Mouse (Mus musculus) thymus, postnatal 36 days (tissue): Measurements from ENCODE around the gene Plekhm3.
A peak's percentile ranks its signal among the peaks of the same experiment; 100 is the strongest.

Experiments used
- DNase-seq, 2 experiments: peaks; one replicate each; pipeline ENCODE4 v3.0.0; 2022; ENCODE audit warnings: mixed read lengths in 2 of 2

Gene Plekhm3

GRCm38 (mm10) chr1:64927437-64928274, 29.0 kb downstream of the Plekhm3 start:
- DNase-seq, result no peak

DNA sequence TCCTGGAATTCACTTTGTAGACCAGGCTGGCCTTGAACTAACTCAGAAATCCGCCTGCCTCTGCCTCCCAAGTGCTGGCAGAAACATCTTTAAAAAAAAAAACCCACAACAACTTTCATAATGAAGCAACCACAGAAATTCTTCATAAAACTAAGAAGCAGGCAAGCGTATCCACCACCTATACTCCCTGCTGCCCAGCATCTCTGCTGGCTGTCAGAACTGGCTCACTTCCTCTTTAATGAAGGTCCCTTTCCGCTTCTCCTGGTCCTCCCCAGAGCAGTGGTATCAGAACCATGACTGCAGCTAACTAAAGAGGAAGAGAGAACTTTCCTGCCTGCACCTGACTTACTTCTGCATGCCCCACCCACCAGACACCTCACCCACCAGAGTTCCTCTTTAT, 31.0 kb downstream of the Plekhm3 start:
- DNase-seq, result no peak

DNA sequence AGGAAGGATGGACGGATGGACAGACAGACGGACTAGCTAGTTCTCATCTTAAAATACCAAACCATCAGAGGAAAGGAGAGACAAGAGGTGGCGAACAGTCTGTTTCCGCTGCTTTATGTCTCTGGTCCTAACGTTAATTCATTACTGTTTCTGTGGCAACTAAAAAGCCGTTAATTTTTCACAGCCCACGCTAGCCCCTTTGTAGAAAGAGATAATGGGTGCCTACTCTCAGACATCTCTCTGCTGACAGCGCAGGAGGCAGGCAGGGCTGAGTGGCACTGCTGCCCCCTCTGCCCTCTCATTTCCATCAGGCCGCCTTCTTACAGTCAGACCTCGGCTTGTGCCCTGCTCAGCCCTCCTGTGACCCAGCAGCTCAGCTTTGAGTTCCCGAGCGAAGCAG, 32.3 kb downstream of the Plekhm3 start:
- DNase-seq, result no peak

DNA sequence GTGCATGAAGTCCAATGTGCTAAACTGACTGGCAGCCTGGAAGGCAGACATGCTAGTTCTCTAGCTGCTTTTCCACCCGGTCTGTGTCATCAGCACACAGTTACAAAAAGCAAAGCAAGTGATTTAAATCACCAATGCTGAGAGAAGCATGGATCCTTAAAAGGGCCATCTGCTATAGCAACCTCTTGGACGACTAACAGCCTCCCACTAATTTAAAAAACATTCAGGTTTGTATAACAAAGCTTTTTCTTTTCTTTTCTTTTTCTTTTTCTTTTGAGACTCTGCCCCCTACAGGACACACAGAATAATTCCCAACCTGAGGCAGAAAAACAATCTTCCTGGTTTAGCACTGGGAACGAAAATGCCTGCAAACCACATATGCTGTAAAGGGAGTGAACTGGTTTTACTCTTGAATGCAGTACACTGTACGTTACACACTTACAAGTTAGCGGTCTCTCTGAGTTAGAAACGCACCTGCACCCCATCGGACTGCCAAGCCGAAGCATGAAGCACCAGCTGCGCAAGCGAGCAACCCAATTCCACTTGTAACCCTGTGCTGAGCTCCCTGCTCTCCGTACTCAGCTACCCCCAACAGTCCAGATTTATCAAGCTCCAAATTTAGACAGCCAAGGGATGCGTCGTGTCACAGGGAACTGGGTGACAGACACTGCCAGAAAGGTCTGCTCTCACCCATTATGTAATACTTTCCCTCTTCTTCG, 37.7 kb downstream of the Plekhm3 start:
- peak; percentile 4 to 10 for DNase-seq

DNA sequence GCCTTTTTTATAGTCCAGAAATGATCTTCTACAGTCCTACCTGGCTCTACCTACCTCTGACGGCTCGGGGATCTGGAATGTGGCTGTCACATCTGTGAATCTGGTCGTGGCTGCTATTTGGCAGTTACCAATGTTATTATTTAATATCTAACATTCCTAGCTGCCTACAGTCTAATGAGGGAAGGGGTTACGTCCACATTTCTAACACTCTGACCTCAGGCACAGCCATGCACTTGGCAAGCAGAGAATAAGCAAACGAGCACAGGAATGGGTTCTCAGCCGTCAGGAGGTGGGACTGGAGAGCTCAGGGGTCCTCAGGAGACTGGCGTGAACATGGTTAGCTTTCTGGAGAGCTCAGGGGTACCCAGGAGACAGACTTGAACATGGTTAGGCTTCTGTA, 38.7 kb downstream of the Plekhm3 start:
- DNase-seq, result no peak

- DNase-seq, result no peak
Measured at GRCm38 (mm10) chr1:64916884-64917507, 39.6 kb downstream of the Plekhm3 start.

DNA sequence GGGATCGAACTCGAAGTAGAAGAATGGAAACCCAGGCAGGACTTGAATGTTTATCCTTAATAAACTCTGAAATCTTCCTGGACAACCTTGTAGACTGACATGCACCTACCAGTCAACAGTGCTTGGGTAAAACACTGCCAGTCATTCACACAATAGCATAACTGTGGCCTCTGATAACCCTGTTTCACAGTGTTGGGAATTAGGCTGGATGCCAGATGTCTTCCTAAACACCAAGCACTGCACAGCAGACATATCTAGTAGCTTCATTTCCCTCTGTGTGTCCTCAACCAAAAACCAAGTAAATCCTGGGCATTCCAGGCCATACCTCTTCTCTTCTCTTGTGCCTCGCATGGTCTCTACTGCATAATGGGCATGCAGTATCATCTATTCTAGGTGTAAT, 42.3 kb downstream of the Plekhm3 start:
- no peak for DNase-seq

DNA sequence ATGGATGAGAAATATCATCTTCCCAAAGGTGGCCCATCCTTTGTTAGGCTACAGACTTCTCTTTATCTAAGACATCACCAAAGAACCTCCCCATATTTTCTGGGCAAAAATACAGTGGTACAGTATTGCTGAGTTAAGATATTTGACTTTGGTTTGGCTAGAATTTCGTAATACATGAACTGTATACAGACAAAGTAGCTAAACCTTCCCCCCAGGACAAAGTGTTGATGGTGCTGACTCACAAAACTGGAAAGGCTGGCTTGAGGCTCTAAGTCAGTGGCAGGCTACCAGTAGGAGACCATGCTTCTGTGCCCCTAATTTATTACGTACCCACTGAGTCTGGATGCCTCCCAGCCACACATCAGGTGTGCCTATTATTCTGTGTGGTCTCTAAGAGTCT, 48.9 kb downstream of the Plekhm3 start:
- no peak for DNase-seq

DNA sequence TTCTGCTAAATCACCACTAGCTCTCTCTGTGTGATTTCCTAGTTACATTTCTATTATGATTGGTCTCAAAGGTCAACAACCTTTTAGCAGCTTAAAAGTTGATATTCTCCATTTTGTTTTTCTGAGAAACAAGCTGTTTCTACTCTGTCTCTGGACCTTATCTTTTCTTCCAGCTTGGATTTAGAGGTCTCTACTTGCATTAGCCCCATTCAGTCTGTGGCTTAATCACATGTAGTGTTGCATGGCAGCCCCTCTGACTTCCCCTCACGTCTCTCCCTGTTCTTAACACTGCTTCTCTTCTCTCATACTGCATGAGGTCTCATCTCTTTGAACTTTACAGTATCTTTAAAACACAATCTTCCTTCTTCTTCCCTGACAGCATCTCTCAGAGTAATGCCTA, 50.4 kb downstream of the Plekhm3 start:
- no peak for DNase-seq

DNA sequence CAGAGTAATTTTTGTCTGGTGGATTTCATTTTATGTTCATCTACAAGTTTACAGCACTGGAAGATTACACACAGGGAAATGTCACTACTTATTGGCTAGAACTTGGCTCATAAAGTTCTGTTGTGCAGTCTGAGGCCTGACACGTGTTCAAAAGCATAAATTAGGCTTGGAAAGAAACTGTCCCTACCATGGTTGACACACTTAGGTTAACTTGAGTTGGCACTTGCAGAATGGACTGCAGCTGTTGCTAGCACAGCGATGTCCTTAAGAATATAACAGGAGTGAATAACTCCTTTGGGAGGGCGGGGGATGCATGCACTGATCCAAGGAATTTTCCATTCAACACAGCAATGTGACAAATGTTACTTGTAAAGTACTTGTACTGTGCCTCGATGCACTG, 53.2 kb downstream of the Plekhm3 start:
- no peak for DNase-seq

DNA sequence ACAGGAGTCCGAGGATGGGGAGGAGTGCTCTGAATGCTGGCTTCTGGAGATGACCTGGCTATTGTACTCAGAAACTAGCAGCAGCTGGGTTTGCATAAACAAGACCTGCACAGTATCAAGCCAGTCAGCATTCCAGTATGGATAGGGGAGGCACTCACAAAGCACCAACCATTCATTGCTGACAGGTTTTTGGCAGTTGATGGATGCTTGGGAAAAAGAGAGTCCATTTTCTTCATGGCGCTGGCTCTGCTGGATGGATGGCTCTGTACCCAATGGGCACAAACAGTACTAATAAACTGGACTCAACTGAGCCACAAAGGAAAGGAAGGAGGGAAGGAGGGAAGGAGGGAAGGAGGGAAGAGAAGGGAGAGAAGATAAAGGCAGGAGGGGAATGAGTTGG, 53.8 kb downstream of the Plekhm3 start:
- no peak for DNase-seq

DNA sequence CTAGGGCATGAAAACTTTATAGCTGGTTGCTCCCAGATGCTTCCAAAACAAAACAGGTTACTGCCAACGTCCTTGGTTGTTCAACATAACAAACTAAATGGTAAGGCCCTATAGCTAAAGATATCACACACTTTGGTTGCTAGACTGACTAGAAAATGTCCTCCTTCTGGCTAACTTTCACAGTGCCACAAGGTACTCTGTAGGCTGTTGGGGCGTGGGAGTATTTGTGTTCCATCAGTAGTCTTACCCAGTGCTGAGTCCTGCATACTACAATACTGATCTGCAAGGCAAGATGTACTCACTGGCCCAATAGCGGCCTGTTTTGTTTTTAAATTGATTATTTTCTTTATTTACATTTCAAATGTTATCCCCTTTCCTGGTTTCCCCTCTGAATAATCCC, 56.9 kb downstream of the Plekhm3 start:
- DNase-seq, result no peak

DNA sequence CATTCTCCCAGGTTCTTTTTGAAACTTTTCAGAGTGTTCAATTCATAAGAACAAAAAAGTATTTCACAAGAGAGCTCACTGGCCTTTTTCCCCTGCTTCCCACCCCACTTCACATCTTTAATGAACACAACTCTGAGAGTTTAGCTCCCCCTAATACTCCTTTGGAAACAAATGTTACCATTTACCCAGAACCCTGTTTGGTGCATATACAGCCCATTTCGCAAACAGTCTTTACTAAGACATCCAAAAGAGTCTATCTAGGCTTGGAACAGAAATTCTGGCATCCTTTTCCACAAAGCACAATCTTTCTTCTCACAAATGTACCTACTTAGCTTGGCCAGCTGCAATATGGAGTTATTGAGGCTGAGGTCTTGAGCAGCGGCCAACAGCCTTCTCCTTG, 59.1 kb downstream of the Plekhm3 start:
- DNase-seq, result no peak

- no peak for DNase-seq
Measured at GRCm38 (mm10) chr1:64893806-64894205, 62.8 kb downstream of the Plekhm3 start.

GRCm38 (mm10) chr1:64891332-64891731, 65.3 kb downstream of the Plekhm3 start:
- no peak for DNase-seq

GRCm38 (mm10) chr1:64887502-64888203, 69.0 kb downstream of the Plekhm3 start:
- no peak for DNase-seq

DNA sequence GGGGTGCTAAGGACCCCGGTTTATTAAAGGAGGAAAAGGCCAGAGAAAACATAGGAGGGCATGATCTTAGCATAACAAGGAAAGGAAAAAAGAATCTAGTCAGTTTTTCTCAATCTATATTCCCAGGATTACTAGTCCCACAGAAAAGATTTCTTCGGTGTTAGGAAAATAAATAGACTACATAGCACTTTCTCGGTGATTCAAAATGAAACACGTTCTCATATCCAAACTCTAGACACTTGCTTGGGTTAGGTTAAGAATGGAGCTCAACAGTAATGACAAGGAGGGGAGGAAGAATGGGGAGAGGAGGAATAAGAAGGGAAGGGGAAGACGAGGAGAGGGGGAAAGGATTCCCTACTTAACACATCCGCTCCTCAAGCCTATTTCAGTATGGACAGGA, 69.9 kb downstream of the Plekhm3 start:
- no peak for DNase-seq

DNA sequence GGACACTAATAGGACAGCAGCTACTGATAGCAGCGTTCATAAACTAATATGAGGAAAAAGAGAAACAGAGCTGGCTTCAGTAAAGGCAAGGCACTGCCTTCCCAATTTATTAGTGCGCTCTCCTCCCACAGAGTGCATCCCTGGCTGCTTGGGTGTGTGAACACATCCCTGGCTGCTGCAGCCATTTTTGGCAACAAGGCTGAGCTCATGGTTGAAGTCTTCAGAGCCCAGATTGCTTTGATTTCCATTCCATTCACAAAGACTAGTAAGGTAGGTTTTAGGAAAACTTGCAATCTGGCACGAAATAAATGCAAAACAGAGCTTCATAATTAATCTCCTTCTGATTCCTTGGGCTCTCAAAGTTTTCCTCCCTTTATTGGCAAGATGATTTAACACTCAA, 71.3 kb downstream of the Plekhm3 start:
- DNase-seq, result no peak

DNA sequence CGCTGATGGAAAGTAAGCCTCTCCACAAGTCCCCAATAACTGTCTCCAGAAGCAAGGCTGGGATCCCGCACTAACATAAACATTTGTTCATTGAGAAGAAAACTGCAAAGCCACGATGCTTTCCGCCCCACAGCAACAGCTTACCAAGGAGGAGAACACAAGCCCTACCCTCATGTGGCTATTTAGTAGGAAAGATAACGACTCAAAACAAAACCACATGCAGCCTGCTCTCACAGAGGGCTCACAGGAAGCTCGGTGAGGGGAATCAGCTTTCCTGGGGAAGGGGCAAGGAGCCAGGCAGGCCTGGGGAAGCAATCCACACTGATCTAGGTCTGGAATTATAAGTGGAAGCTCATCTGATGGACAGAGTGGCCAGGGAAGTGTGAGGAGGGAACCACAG, 72.6 kb downstream of the Plekhm3 start:
- DNase-seq, result no peak

- DNase-seq, result no peak
Measured at GRCm38 (mm10) chr1:64880613-64881012, 76.0 kb downstream of the Plekhm3 start.

DNA sequence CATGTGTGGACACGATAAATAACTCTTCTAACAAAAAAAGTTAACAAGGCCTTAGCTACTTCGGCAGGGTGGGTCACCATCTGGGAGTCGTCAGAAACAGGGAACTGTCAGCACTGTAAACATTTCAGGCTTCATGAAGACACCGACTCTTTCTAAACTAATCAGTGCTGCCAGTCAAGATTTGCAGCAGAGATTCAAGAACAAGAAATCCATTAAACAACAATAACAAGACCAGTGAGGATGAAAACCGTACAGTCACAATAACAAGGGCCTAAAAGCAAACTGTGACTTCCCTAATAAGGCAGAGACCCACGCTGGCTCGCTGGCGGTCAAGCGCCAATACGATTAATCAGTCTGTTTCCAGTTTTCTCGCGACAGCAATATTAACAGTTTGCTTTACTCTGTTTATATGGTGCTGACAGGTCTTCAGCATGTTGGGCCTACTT, 77.8 kb downstream of the Plekhm3 start:
- DNase-seq, result no peak

DNA sequence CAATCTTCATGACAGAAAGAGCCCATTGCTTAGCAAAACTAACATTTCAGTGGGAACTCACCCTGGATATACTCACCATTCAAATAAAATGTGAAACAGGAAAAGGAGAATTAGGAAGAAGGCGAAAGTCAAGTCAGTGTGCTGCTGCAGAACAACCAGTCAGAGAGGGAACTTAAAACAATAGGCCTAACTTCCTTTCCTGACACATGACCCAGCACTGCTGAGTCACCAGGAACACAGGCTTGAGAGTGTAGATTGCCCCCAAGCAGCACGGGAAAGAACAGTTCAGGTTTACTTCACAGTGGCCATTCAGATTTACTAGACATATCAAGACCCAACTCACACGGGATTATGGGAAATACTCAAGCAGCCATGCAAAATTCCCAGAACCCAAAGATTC, 80.3 kb downstream of the Plekhm3 start:
- DNase-seq, result peak; percentile 24 to 39

DNA sequence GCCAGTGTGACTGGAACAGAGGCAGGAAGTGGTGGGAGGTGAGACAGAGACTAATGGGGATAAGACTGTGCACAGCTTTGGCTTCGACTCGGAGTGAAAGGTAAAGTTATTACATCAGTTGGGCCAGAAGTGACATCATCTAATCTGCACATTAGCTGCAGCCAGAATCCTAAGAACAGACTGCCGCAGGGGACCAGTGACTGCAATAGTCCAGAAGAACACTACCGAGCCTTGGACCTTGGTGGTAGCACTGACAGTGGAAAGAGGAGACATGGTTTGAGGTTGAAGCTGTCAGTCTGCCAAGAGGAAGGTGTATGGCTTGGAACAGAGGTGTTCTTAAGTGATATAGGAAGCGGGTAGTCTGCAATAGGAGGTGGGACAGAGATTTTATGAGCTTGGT, 80.9 kb downstream of the Plekhm3 start:
- DNase-seq, result no peak
